Mouse (Mus musculus) MEL (cell line): ENCODE measurements around the gene 4931408C20Rik. TPM values are rescaled to one million over a fixed set of nuclear protein-coding genes. Genes with fewer than 3 reads are reported as not detected.
A peak's percentile ranks its signal among the peaks of the same experiment; 100 is the strongest.

Experiments
- DNase-seq: peaks from one replicate; pipeline ENCODE4 v3.0.0; 2011; ENCODE audit warnings: low read depth, low spot score
- H3K27ac ChIP-seq: 2 replicates; pipeline ENCODE4 v1.5.1; 2012; ENCODE audit warnings: low read depth, mild to moderate bottlenecking, control low read depth, low read length, moderate library complexity; ENCODE audit not compliant: control insufficient read depth
- H3K27me3 ChIP-seq, 2 experiments: fragments of 150-350 bp in 1 of 2; sonication (generic) in 1 of 2; 2 replicates each; pipeline ENCODE4 v1.6.1; 2012; ENCODE audit warnings: low read length in 2 of 2, mild to moderate bottlenecking in 2 of 2, improper control_type of control experiment in 1 of 2, moderate library complexity in 1 of 2; ENCODE audit not compliant: insufficient read depth in 2 of 2, control insufficient read depth in 1 of 2
- H3K36me3 ChIP-seq, 2 experiments: 2 replicates each; pipeline ENCODE4 v1.6.1; 2012 to 2014; ENCODE audit warnings: low read length in 2 of 2, improper control_type of control experiment in 1 of 2, inconsistent platforms in 1 of 2, mild to moderate bottlenecking in 1 of 2; ENCODE audit not compliant: insufficient read depth in 2 of 2, control insufficient read depth in 1 of 2
- H3K4me1 ChIP-seq, 2 experiments: fragments of 150-350 bp in 1 of 2; sonication (generic) in 1 of 2; 2 replicates each; pipeline ENCODE4 v1.6.1; 2012; ENCODE audit warnings: low read length in 2 of 2, improper control_type of control experiment in 1 of 2, mild to moderate bottlenecking in 1 of 2; ENCODE audit not compliant: insufficient read depth in 2 of 2, control insufficient read depth in 1 of 2
- H3K4me3 ChIP-seq, 2 experiments: fragments of 150-350 bp in 1 of 2; sonication (generic) in 1 of 2; 2 replicates each; pipeline ENCODE4 v1.5.1; 2012; ENCODE audit warnings: low read depth in 2 of 2, low read length in 2 of 2, mild to moderate bottlenecking in 2 of 2, moderate library complexity in 2 of 2, control low read depth in 1 of 2, improper control_type of control experiment in 1 of 2; ENCODE audit not compliant: control insufficient read depth in 1 of 2, insufficient read depth in 1 of 2
- H3K79me2 ChIP-seq: 2 replicates; pipeline ENCODE4 v1.6.1; 2012; ENCODE audit warnings: mild to moderate bottlenecking, low read length, moderate library complexity; ENCODE audit not compliant: control insufficient read depth, poor library complexity, insufficient read depth
- H3K9ac ChIP-seq: 2 replicates; pipeline ENCODE4 v1.6.1; 2012; ENCODE audit warnings: low read depth, mild to moderate bottlenecking, control low read depth, low read length, moderate library complexity; ENCODE audit not compliant: control insufficient read depth, poor library complexity, severe bottlenecking
- H3K9me3 ChIP-seq: fragments of 150-350 bp; sonication (generic); replicated peaks from 2 replicates; pipeline ENCODE4 v1.6.1; 2012; ENCODE audit warnings: mild to moderate bottlenecking, low read length, improper control_type of control experiment, moderate library complexity; ENCODE audit not compliant: insufficient read depth
- BHLHE40 ChIP-seq: IDR thresholded peaks from 2 replicates; pipeline ENCODE4 v1.6.1; 2012; ENCODE audit warnings: low read depth, mild to moderate bottlenecking, inconsistent platforms, low read length, improper control_type of control experiment, borderline replicate concordance
- CHD1 ChIP-seq: IDR thresholded peaks from 2 replicates; pipeline ENCODE4 v1.6.1; 2012; ENCODE audit warnings: low read depth, mild to moderate bottlenecking, inconsistent platforms, low read length, improper control_type of control experiment
- CHD2 ChIP-seq: IDR thresholded peaks from 2 replicates; pipeline ENCODE4 v1.6.1; 2011; ENCODE audit warnings: low read length, improper control_type of control experiment
- CTCF ChIP-seq, 3 experiments: IDR thresholded peaks in 2 of 3; conservative IDR thresholded peaks in 1 of 3; 2 replicates each; pipeline ENCODE4 v1.5.1; 2011 to 2012; ENCODE audit warnings: low read length in 3 of 3, low read depth in 2 of 3, mild to moderate bottlenecking in 2 of 3, improper control_type of control experiment in 1 of 3, inconsistent platforms in 1 of 3, mixed read lengths in 1 of 3, moderate library complexity in 1 of 3; ENCODE audit not compliant: control insufficient read depth in 1 of 3, insufficient read depth in 1 of 3, poor library complexity in 1 of 3, severe bottlenecking in 1 of 3
- E2F4 ChIP-seq: IDR thresholded peaks from 2 replicates; pipeline ENCODE4 v1.6.1; 2011; ENCODE audit warnings: low read depth, low read length, improper control_type of control experiment, borderline replicate concordance
- EP300 ChIP-seq, 2 experiments: IDR thresholded peaks; 2 replicates each; pipeline ENCODE4 v1.6.1; 2011; ENCODE audit warnings: improper control_type of control experiment in 2 of 2, low read length in 2 of 2, low read depth in 1 of 2, mild to moderate bottlenecking in 1 of 2
- ETS1 ChIP-seq: IDR thresholded peaks from 2 replicates; pipeline ENCODE4 v1.6.1; 2012; ENCODE audit warnings: low read depth, mild to moderate bottlenecking, inconsistent platforms, low read length, improper control_type of control experiment, moderate library complexity
- GATA1 ChIP-seq: IDR thresholded peaks from 2 replicates; pipeline ENCODE4 v1.6.1; 2011; ENCODE audit warnings: low read depth, low read length, improper control_type of control experiment
- JUND ChIP-seq: IDR thresholded peaks from 2 replicates; pipeline ENCODE4 v1.6.1; 2011; ENCODE audit warnings: low read depth, mild to moderate bottlenecking, improper control_type of control experiment, low read length
- KAT2A ChIP-seq: conservative IDR thresholded peaks from 2 replicates; pipeline ENCODE4 v1.6.1; 2012; ENCODE audit warnings: low read depth, low read length, improper control_type of control experiment, inconsistent platforms
- MAFK ChIP-seq: IDR thresholded peaks from 2 replicates; pipeline ENCODE4 v1.6.1; 2011; ENCODE audit warnings: low read depth, mild to moderate bottlenecking, low read length, improper control_type of control experiment, borderline replicate concordance
- MAX ChIP-seq: IDR thresholded peaks from 2 replicates; pipeline ENCODE4 v1.6.1; 2011; ENCODE audit warnings: low read length, improper control_type of control experiment
- MAZ ChIP-seq: IDR thresholded peaks from 2 replicates; pipeline ENCODE4 v1.6.1; 2012; ENCODE audit warnings: low read depth, mild to moderate bottlenecking, inconsistent platforms, low read length, improper control_type of control experiment
- MEF2A ChIP-seq: IDR thresholded peaks from 2 replicates; pipeline ENCODE4 v1.6.1; 2014; ENCODE audit warnings: low read depth, mild to moderate bottlenecking, inconsistent platforms, low read length, improper control_type of control experiment; ENCODE audit not compliant: poor library complexity, insufficient replicate concordance, severe bottlenecking; ENCODE audit errors: extremely low read depth
- MYB ChIP-seq: IDR thresholded peaks from 2 replicates; pipeline ENCODE4 v1.6.1; 2011; ENCODE audit warnings: mild to moderate bottlenecking, low read depth, low read length, improper control_type of control experiment
- MYC ChIP-seq: IDR thresholded peaks from 2 replicates; pipeline ENCODE4 v1.6.1; 2011; ENCODE audit warnings: low read depth, mild to moderate bottlenecking, low read length, improper control_type of control experiment, moderate library complexity
- NELFE ChIP-seq: IDR thresholded peaks from 2 replicates; pipeline ENCODE4 v1.6.1; 2011; ENCODE audit warnings: low read depth, low read length, improper control_type of control experiment
- POLR2A ChIP-seq, 2 experiments: IDR thresholded peaks; 2 replicates each; pipeline ENCODE4 v1.6.1; 2011 to 2012; ENCODE audit warnings: low read length in 2 of 2, mild to moderate bottlenecking in 2 of 2, control low read depth in 1 of 2, improper control_type of control experiment in 1 of 2, low read depth in 1 of 2, moderate library complexity in 1 of 2; ENCODE audit not compliant: control insufficient read depth in 1 of 2, insufficient read depth in 1 of 2, poor library complexity in 1 of 2
- POLR2AphosphoS2 ChIP-seq: IDR thresholded peaks from 2 replicates; pipeline ENCODE4 v1.6.1; 2011; ENCODE audit warnings: low read length, improper control_type of control experiment
- POLR2AphosphoS5 ChIP-seq: IDR thresholded peaks from 2 replicates; pipeline ENCODE4 v1.6.1; 2012; ENCODE audit warnings: low read depth, borderline replicate concordance, mild to moderate bottlenecking, inconsistent platforms, low read length, moderate library complexity, mixed read lengths
- RAD21 ChIP-seq: IDR thresholded peaks from 2 replicates; pipeline ENCODE4 v1.6.1; 2011; ENCODE audit warnings: mild to moderate bottlenecking, low read depth, low read length, improper control_type of control experiment
- SIN3A ChIP-seq: IDR thresholded peaks from 2 replicates; pipeline ENCODE4 v1.6.1; 2012; ENCODE audit warnings: low read length, improper control_type of control experiment, inconsistent platforms
- SMC3 ChIP-seq: IDR thresholded peaks from 2 replicates; pipeline ENCODE4 v1.6.1; 2011; ENCODE audit warnings: low read depth, low read length, improper control_type of control experiment
- TAL1 ChIP-seq: IDR thresholded peaks from 2 replicates; pipeline ENCODE4 v1.6.1; 2012; ENCODE audit warnings: mild to moderate bottlenecking, inconsistent platforms, low read length, moderate library complexity, mixed read lengths
- TBP ChIP-seq: IDR thresholded peaks from 2 replicates; pipeline ENCODE4 v1.8.0; 2011; ENCODE audit warnings: low read depth, low read length, improper control_type of control experiment
- USF1 ChIP-seq: IDR thresholded peaks from 2 replicates; pipeline ENCODE4 v1.6.1; 2014; ENCODE audit warnings: low read depth, mild to moderate bottlenecking, inconsistent platforms, low read length, improper control_type of control experiment, moderate library complexity
- USF2 ChIP-seq, 2 experiments: IDR thresholded peaks; 2 replicates each; pipeline ENCODE4 v1.6.1; 2011 to 2012; ENCODE audit warnings: improper control_type of control experiment in 2 of 2, low read length in 2 of 2, borderline replicate concordance in 1 of 2, inconsistent platforms in 1 of 2, low read depth in 1 of 2, mild to moderate bottlenecking in 1 of 2; ENCODE audit not compliant: insufficient read depth in 1 of 2
- ZC3H11A ChIP-seq: IDR thresholded peaks from 2 replicates; pipeline ENCODE4 v1.6.1; 2012; ENCODE audit warnings: low read depth, mild to moderate bottlenecking, inconsistent platforms, low read length, improper control_type of control experiment
- ZKSCAN1 ChIP-seq: IDR thresholded peaks from 2 replicates; pipeline ENCODE4 v1.6.1; 2012; ENCODE audit warnings: low read depth, mild to moderate bottlenecking, inconsistent platforms, low read length, improper control_type of control experiment, moderate library complexity
- ZMIZ1 ChIP-seq: IDR thresholded peaks from 2 replicates; pipeline ENCODE4 v1.6.1; 2012; ENCODE audit warnings: low read depth, mild to moderate bottlenecking, inconsistent platforms, low read length, improper control_type of control experiment, moderate library complexity
- ZNF384 ChIP-seq: IDR thresholded peaks from 2 replicates; pipeline ENCODE4 v1.6.1; 2012; ENCODE audit warnings: low read depth, mild to moderate bottlenecking, inconsistent platforms, low read length, improper control_type of control experiment
- polyA plus RNA-seq, 2 experiments: library from polyadenylated mRNA; stranded (reverse) in 1 of 2; unstranded in 1 of 2; fragments of >175 nt in 1 of 2; fragments of >200 nt in 1 of 2; gene quantifications; 2 replicates each; pipeline versions ENCODE4 v1.2.1 to v1.2.4; 2012; ENCODE audit warnings: low replicate concordance in 2 of 2, low read depth in 1 of 2; ENCODE audit not compliant: insufficient read length in 2 of 2, insufficient read depth in 1 of 2, missing spikeins in 1 of 2
- total RNA-seq: library from RNA; depleted of rRNA; stranded (reverse); fragments of 300-350 nt; gene quantifications from 2 replicates; pipeline ENCODE4 v1.2.3, GENCODE M21; 2012; rRNA removed

The 4931408C20Rik gene
- total RNA-seq (not detected in 2 replicates), polyA plus RNA-seq (not detected)

DNA sequence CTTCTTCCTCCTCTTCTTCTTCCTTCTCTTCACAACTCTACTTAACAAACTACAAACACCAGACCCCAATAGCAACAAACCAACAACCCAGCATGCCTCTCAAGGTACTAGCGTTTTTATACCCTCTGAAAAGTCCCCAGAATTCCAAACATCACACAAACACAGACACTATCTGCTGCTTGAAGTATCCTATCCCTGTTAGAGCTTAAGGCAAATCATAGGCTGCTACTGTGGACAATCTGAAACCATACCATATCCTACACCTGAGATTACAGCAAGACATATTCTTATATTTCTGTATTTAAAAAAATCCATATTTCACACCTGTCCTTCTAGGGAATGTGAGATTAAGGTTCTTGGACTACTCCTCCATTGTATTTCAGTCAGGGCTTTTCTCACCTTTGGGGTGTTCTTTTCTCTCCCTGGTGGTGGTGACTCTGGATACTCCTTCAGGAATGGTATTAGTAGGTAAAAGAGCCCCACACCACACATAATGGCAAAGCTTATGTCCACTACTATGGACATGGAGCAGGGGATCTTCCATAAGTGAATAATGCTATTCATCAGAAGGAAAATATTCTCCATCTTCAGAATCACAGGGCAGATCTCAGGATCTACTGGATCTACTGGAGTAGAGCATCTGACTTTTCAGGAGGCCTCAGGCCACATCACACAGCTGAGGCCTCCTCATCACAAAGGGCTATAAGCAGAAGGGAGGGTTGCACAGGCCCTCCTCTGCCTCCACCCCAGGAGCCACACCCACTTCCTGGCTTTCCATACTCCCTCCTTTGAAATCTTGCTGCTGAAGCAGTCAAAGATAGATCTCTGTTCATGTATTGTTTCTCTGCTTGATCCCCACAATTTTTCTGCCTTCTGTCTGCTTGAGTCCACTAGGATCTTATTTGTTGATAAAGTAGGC is at the start of gene 4931408C20Rik:
TSS of gene 4931408C20Rik (minus strand) at position 619 of the 919 bp plus-strand sequence.
- H3K27me3 ChIP-seq = no peaks in the 10 kb centered on the region
- H3K9ac ChIP-seq = no peak within 1 kb of the TSS
- no peaks in the 10 kb centered on the region for H3K36me3 ChIP-seq
- H3K27ac ChIP-seq = no peak within 1 kb of the TSS
- no peaks in the 10 kb centered on the region for H3K79me2 ChIP-seq
- H3K9me3 ChIP-seq = no peaks in the 10 kb centered on the region; the same call in 1 of the 2 replicates
- peak; percentile 25 for DNase-seq
- no peak for TF ChIP-seq USF2 (IDR thresholded peaks at IDR 0.05; ENCODE audit: borderline replicate concordance in 1 of 2, insufficient read depth in 1 of 2, low read depth in 1 of 2, low read length in 2 of 2)
- TF ChIP-seq MEF2A = no peak
- TF ChIP-seq BHLHE40 = no peak
- 0 out of 4 replicates have a peak, but pooled peaks of 1 of the 2 experiments have one; percentile 20 for TF ChIP-seq POLR2A (IDR thresholded peaks at IDR 0.05; ENCODE audit: control insufficient read depth in 1 of 2, insufficient read depth in 1 of 2, low read depth in 1 of 2, low read length in 2 of 2, poor library complexity in 1 of 2)
- no peak for TF ChIP-seq KAT2A
- no peak for TF ChIP-seq POLR2AphosphoS5
- no peak for TF ChIP-seq MAX
- TF ChIP-seq ZKSCAN1 = no peak
- TF ChIP-seq POLR2AphosphoS2 = no peak
- no peak for TF ChIP-seq JUND
- TF ChIP-seq NELFE = 0 out of 2 replicates have a peak, but pooled peaks have one; percentile 31
- TF ChIP-seq USF1 = no peak
- no peak for TF ChIP-seq MYC
- TF ChIP-seq MYB = no peak
- TF ChIP-seq CTCF (IDR thresholded peaks at IDR 0.05 in 2 of 3, conservative IDR thresholded peaks at IDR 0.05 in 1 of 3; ENCODE audit: control insufficient read depth in 1 of 3, insufficient read depth in 1 of 3, low read depth in 2 of 3, low read length in 3 of 3, poor library complexity in 1 of 3, severe bottlenecking in 1 of 3) = no peak
- TF ChIP-seq TBP = no peak
- 0 out of 2 replicates have a peak, but pooled peaks have one; percentile 11 for TF ChIP-seq ZMIZ1
- no peak for TF ChIP-seq ZNF384
- no peak for TF ChIP-seq CHD1
- TF ChIP-seq EP300 (IDR thresholded peaks at IDR 0.05; ENCODE audit: low read depth in 1 of 2, low read length in 2 of 2) = no peak
- no peak for TF ChIP-seq RAD21
- no peak for TF ChIP-seq CHD2
- no peak for TF ChIP-seq ETS1
- no peak for TF ChIP-seq MAFK
- no peak for TF ChIP-seq E2F4
- TF ChIP-seq GATA1 = no peak
- no peak for TF ChIP-seq TAL1
- no peak for TF ChIP-seq MAZ
- TF ChIP-seq ZC3H11A = 0 out of 2 replicates have a peak, but pooled peaks have one; percentile 11
- no peak for TF ChIP-seq SIN3A
- no peak; the same call in 1 of the 2 replicates for TF ChIP-seq SMC3
- H3K4me3 ChIP-seq = no peak within 1 kb of the TSS
- H3K4me1 ChIP-seq = no peaks in the 10 kb centered on the region
